Mouse (Mus musculus) stomach, postnatal 0 days (tissue): ENCODE data around the gene Ugdh.

ENCODE experiments used
- CTCF ChIP-seq: IDR thresholded peaks from 2 replicates; pipeline ENCODE4 v1.5.1; 2016; ENCODE audit warnings: antibody characterized with exemption, low read depth, mild to moderate bottlenecking, moderate library complexity
- EP300 ChIP-seq: optimal IDR thresholded peaks from 2 replicates; pipeline ENCODE3; 2016; ENCODE audit warnings: antibody characterized with exemption

DNA sequence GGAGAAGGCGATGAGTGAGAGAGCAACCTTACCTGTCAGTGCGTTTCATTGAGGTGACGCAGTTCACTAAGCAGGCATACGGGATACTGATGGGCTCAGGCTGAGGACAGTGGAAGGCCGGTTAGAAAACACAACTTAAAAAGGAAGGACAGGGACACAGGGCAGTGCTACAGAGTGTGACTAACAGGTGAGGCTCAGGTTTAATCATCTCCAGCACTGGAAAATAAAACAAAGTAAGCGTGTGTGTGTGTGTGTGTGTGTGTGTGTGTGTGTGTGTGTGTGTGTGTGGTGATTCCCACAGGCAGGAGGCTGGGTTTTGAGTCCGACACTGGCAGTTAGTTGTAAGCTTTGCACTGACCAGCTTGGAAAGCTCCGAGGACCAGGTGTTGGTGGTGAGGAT is 12.9 kb downstream of the Ugdh start:
- no peak for TF ChIP-seq CTCF
- no peak for TF ChIP-seq EP300
